Mouse (Mus musculus): ENCODE measurements around the gene Gm20403. TPM values are rescaled to one million over a fixed set of nuclear protein-coding genes. Genes with fewer than 3 reads are reported as not detected.
"Not testable (repeated sequence)": the region's sequence is repeated elsewhere in the genome, so short reads cannot be mapped to it uniquely, and the experiment has no call there.

Gm20403 gene
- polyA plus RNA-seq, 1 experiment from 2014 or later = not detected

GRCm38 (mm10) chr12:54946116-54946515, 40.2 kb downstream of the Gm20403 start:
- no peak overlapping the region for H3K4me2 ChIP-seq (replicated peaks)
- WGBS = 92% methylated on average over 6 of the region's 6 CpGs
- no peaks in the 10 kb centered on the region for H3K27me3 ChIP-seq
- no peaks in the 10 kb centered on the region for H3K4me1 ChIP-seq
- no peak for ATAC-seq (ENCODE audit: low FRiP score, low read depth)
- no peak overlapping the region for H3K27ac ChIP-seq
- peaks cover 4% of the 10 kb centered on the region; the same call in 1 of the 2 replicates for H3K36me3 ChIP-seq
- H3K9ac ChIP-seq = no peak overlapping the region
- H3K9me3 ChIP-seq = no peaks in the 10 kb centered on the region
- no peak overlapping the region for H3K4me3 ChIP-seq

DNA sequence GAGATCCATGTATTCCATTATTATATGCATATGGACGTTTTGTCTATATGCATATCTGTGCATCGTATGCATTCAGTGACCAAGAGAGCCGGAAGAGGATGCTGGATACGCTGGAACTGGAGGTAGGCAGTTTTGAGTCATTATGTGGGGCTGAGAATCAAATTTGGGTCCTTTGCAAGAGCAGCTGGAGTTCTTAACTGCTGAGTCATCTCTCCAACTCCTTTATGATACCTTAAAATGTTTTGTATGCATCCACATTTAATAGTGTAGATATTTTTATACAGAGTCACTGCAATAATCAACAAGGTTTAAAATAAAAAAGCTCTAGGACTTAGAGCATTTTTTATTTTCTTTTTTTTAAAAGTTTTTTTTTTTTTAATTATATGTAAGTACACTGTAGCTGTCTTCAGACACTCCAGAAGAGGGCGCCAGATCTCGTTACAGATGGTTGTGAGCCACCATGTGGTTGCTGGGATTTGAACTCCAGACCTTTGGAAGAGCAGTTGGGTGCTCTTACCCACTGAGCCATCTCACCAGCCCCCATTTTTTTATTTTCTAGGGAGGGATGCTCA, 43.7 kb downstream of the Gm20403 start:
- H3K36me3 ChIP-seq = peaks cover 23% of the 10 kb centered on the region
- H3K9me3 ChIP-seq; H3K4me2 ChIP-seq (replicated peaks); H3K27me3 ChIP-seq; H3K27ac ChIP-seq; ATAC-seq (ENCODE audit: low FRiP score, low read depth); H3K9ac ChIP-seq; H3K4me3 ChIP-seq; H3K4me1 ChIP-seq: not testable (repeated sequence)
- WGBS = 86% methylated on average over 6 of the region's 6 CpGs

DNA sequence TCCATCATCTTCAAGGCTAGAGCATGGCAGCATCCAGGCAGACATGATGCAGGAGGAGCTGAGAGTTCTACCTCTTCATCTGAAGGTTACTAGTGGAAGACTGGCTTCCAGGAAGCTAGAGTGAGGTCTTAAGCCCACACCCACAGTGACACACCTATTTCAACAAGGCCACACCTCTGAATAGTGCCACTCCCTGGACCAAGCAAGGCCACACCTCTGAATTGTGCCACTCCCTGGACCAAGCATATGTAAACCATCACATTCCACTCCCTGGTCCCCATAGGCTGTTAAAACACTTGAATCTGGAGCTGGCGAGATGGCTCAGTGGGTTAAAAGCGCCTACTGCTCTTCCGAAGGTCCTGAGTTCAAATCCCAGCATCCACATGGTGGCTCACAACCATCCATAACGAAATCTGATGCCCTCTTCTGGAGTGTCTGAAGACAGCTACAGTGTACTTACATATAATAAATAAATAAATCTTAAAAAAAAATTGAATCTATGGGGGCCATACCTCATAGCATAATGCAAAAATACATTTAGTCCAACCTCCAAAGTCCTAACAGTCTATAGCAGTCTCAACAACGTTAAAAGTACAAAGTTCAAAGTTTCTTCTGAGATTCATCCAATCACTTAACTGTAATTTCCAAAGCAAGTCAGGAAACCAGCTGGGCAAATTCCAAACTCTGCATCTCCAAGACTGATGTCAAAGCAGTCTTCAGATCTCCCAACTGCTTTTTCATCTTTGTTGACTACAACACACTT, 48.6 kb downstream of the Gm20403 start:
- ATAC-seq (ENCODE audit: low FRiP score, low read depth); H3K9ac ChIP-seq; H3K27me3 ChIP-seq; H3K4me3 ChIP-seq; H3K4me1 ChIP-seq; H3K9me3 ChIP-seq; H3K27ac ChIP-seq; H3K4me2 ChIP-seq (replicated peaks): not testable (repeated sequence)
- WGBS = 92% methylated on average over 5 of the region's 5 CpGs
- H3K36me3 ChIP-seq = peaks cover 42% of the 10 kb centered on the region

Other genes starting within 250 kb of the Gm20403 start
- 194 and 208 TPM in 2 replicates for gene Snx6, start 190.8 kb downstream of the Gm20403 start, polyA plus RNA-seq (2015; fragmentation: Nextera tagmentation; extraction: Ambion mirVana)
- 184 and 187 TPM in 2 replicates for gene Cfl2, start 123.7 kb downstream of the Gm20403 start, polyA plus RNA-seq (2015; fragmentation: Nextera tagmentation; extraction: Ambion mirVana)
- 21.6 and 23.7 TPM in 2 replicates for gene Baz1a, start 27.8 kb upstream of the Gm20403 start, polyA plus RNA-seq (2015; fragmentation: Nextera tagmentation; extraction: Ambion mirVana)
- gene 2700097O09Rik, start 93.6 kb upstream of the Gm20403 start, polyA plus RNA-seq (2015; fragmentation: Nextera tagmentation; extraction: Ambion mirVana) = 43.9 and 45.5 TPM in 2 replicates
- gene Srp54a, start 93.7 kb upstream of the Gm20403 start, polyA plus RNA-seq (2015; fragmentation: Nextera tagmentation; extraction: Ambion mirVana) = 180 and 207 TPM in 2 replicates
- 21.5 and 25.8 TPM in 2 replicates for gene Fam177a, start 137.9 kb upstream of the Gm20403 start, polyA plus RNA-seq (2015; fragmentation: Nextera tagmentation; extraction: Ambion mirVana)
- 63.5 and 69.6 TPM in 2 replicates for gene Srp54b, start 168.6 kb upstream of the Gm20403 start, polyA plus RNA-seq (2015; fragmentation: Nextera tagmentation; extraction: Ambion mirVana)
- gene 1700047I17Rik2, start 213.1 kb upstream of the Gm20403 start, polyA plus RNA-seq (2015; fragmentation: Nextera tagmentation; extraction: Ambion mirVana) = 0.15 and 3.2 TPM in 2 replicates
- gene Srp54c, start 243.6 kb upstream of the Gm20403 start, polyA plus RNA-seq (2015; fragmentation: Nextera tagmentation; extraction: Ambion mirVana) = 80.3 and 85.2 TPM in 2 replicates